Mouse (Mus musculus) E14TG2a.4 (cell line): ENCODE results near the gene Fam118a.

Experiments used
- CTCF ChIP-seq: conservative IDR thresholded peaks from 2 replicates; pipeline ENCODE4 v1.5.1; 2014; ENCODE audit warnings: low read length
- NANOG ChIP-seq: IDR thresholded peaks from 2 replicates; pipeline ENCODE4 v1.6.1; 2014; ENCODE audit warnings: borderline replicate concordance, low read length, mixed read lengths

DNA sequence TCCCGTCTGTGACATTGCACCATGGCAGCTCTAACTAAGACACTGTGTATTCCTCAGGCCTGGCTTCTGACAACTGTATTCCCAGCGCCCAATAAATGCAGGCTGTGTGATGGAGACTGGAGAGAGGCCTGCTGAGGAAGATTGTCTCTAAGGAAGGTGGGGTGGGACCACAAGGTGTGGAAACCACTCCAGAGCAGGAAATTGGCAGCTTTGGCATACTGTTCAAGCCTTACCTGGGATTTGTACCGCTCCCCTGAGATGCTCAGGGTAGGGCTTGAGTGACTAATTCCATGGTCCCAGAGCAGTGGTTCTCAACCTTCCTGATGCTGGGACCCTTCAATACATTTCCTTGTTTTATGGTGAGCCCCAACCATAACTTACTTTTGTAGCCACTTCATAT is 39.6 kb upstream of the Fam118a start:
- no peak for TF ChIP-seq CTCF
- TF ChIP-seq NANOG, result no peak
